Mouse (Mus musculus): ENCODE measurements around the gene Ano6. TPM values are rescaled to one million over a fixed set of nuclear protein-coding genes. Genes with fewer than 3 reads are reported as not detected.

Ano6 gene
- polyA plus RNA-seq, 1 experiment, result 38.7 TPM

DNA sequence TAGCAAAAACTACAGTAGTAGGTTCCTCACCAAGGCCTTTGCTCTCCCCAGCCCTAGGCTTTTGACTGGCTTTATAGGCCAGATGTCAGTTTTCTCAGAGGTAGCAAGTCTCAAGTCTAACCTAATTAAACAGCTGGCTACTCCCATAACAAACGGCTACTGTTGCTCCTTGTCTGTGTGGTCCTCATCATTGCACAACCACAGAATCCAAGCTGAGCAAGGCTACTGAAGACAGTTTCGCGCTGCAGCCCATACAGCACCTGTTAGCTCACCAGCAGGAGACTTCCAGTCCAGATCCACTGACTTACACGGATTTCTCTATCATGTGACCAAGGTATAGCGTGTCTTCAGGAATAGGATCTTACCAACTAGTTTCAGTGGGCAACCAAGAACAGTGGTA, 55.5 kb downstream of the Ano6 start:
- 60% methylated on average over 5 of the region's 5 CpGs for WGBS
- no peak for DNase-seq (ENCODE audit: low read depth, low spot score)

DNA sequence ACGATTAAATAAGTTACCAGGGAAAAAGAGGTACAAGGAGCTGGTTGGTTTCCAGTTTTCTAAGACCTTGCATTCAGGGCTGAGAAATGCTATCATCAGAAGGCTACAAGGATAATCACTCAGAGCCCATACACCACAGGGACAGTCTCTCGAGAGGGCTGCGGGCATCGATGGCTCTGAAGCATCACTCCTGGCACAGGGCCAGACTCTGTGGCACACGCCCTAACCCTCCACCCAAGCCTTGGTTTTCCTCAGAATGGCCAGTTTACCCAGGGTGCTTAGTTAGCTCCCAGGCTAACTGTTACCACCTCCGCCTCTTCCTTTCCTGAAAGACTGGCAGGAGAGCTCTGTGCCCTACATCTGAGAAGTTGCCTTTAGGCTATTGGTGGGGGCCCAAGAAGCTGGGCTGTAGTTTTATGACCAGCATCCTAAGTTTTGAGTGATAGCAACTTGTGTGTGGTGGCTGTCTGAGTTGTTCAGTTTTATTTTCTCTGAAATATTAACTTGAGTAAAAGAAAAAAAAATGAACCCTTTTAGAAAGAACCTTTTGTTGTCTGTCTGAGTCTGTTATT, 57.9 kb downstream of the Ano6 start:
- no peak for DNase-seq (ENCODE audit: low read depth, low spot score)
- 18% methylated on average over 6 of the region's 6 CpGs for WGBS

DNA sequence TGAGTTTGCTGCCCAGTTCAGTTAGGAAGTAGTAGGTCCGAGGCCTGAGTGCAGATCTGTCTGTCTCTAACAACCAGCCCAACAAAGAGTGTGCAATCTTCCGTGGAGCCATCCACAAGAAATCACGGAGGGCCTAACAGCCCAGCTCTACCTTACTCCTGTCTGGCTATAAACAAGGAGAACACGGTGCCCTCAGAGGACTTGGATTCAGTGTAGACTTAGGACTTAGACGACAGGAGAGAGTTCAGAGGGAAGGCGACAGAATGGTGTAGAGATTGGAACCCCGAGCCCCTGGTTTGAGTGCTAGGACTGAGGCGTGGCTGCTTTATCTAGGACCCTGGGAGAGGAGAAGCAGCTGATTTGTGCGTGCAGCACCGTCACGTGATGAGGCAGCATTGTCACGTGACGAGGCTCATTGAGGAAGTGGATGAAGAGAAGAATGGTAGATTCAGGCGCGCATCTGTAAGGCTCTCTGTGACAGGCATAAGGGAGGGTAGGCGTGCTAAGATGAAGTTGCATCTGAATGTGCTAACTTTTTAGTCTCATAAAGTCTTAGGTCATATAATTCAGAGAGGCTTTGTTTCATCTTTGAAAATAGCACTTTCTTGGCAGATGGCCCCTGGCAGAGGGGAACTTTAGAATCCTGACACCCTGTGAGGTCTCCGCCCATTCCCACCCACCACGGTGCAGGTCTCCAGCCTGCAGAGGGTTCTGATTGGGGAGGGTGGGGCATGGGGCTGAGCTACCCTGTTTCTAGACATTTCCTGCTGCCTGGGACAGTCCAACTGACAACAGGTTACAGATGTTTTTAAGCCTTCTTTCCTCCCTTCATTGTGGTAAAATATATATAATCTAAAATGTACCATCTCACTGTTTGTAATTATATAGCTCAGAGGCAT, 59.1 kb downstream of the Ano6 start:
- DNase-seq (ENCODE audit: low read depth, low spot score), result no peak

DNA sequence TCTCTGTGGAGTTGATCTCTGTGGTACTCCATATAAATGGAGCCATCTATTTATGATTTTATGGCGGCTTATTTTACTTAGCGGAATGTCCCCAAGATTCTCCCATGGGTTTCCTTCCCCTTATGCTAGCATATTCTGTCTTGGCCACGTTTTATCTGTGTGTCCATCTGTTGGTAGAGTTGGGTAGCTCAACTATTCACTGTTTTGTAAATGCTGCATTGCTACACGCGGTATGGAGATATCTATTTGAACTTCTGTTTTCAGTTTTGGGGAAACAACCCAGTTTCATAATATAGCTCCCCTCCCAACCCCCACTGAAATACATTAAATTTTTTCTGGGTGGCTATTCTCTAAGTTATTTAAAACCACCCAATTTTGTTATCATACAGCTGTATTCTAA, 59.9 kb downstream of the Ano6 start:
- 68% methylated on average over 5 of the region's 5 CpGs for whole genome bisulfite sequencing
- no peak for DNase-seq (ENCODE audit: low read depth, low spot score)

More for the DNA sequence above, 59.1 kb downstream of the Ano6 start:
- WGBS, result 28% methylated on average over 18 of the region's 18 CpGs

DNA sequence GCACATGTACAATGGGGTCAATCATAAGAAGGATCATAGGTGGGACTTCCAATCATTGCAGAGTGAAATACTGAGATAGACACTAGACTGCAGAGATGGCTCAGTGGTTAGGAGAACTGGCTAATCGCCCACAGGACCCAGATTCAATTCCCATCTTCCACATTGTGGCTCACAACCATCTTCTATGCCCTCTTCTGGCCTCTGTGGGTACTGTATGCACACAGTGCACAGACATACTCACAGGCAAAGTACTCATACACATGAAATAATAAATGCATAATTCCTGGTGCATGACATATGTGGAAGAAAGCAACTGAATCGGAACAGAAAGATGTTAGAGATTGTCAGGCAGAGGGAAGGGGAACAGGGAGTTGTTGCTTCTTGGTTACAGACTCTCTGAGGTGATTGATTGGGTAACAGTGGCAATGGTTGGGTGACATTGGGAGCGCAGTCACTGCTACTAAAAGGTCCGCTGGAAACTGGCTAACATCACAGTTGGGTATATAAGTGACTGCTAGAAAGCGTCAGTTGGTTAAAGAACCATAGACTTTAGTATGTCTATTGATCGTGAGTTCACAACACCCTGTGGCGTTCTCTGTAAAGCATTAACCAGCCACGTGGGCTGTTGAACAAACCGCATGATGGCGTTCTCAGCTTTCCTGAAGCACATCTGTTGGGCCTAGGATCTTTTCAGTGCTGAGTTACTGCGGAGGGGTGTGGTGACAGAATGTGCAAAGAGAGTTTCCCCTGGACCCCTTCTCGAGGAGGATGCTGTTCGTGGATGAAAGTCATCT, 64.6 kb downstream of the Ano6 start:
- 73% methylated on average over 13 of the region's 13 CpGs for WGBS
- DNase-seq (ENCODE audit: low read depth, low spot score), result no peak

DNA sequence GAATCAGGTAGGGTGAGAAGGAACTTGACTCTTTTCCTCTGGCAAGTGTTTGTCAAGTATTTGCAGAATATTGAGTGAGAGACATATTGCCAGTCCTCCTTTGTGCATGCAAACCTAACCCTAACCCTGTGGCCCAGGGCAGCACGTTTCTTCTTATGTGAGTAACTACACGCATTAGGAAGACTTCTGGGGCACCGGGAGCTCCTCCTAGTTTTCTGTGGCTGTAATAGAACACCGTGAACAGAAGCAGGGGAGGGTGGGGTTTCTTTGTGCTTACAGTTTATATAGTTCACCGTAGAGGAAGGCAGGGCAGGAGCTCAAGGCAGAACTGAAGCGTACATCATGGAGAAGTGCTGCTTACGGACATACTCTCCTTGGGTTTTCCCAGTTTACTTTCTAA, 65.3 kb downstream of the Ano6 start:
- WGBS, result 36% methylated on average over 7 of the region's 7 CpGs
- DNase-seq (ENCODE audit: low read depth, low spot score), result no peak

DNA sequence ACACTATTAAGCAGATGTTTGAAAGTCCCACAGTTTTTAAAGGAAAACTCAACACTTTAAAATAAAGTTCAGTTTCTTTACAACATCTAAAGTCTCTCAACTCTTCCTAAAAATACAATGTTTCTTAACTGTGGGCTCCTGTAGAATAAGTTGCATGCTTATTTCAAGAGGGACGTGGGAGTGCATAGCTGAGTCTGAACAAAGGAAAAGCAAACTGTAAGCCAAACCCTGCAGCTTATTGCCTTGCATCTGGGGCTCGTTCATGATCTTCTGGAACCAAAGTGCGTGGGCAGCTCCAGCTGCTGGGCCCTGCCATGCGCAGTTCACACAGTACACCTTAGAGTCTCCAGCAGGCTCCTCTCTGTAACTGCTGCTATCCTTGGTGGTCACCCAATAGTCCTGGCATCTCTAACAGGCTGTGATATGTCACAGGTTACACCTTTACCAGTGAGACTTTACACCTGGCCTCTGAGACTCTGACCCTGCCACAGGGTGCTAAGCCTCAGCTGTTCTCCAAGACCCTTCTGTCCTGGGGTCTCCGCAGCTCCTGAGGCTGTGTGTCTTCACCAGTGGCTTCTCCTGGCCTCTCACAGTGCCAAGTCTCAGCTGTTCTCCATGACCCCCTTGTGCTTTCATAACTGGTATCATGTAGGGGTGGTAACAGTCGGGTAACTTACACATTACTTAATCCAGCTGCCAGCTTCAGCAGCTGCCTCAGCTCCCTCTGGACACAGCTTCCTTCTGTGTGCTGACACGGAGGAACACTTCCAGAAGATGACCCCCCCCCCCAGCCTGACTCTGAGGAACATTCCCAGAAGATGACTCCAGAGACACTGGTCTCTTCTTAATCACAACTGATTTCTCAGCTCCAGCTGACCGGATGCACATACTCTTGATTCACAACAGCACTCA, 66.3 kb downstream of the Ano6 start:
- no peak for DNase-seq (ENCODE audit: low read depth, low spot score)
- 72% methylated on average over 8 of the region's 8 CpGs for WGBS

DNA sequence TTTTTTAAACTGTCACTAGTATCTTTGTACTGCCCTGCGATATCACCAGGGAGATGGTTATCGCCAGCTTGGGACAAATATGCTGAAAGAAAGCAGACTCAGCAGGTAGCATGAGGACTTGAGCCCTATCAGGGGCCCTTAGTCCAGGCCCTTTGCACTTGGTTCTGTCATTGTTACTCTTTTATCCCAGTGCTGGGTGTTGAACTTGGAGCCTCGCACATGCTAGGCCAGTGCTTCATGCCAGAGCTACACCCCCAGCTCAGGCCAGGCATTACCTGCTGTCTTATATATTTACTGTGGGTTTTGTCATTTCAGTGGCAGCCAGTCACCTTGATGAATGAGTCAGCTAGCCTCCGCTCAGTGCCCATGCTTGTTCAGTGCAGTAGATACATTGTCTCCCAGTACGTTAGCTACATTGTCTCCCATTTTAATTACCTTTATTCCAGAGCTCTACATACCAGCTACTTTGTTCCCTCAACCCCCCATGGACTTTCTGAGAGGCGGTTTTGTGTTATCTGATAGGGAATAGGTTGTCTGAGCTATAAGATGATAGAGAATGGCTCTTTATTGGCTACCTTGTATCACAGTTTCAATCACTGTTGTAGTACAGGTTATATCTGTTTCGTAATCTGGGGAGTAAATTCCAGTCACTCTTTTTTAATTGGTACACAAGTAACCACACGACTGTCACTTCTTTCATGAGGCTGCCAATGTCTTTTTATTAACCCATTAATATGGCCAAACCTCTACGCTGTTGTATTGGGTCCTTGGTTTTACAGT, 68.4 kb downstream of the Ano6 start:
- no peak for DNase-seq (ENCODE audit: low read depth, low spot score)

DNA sequence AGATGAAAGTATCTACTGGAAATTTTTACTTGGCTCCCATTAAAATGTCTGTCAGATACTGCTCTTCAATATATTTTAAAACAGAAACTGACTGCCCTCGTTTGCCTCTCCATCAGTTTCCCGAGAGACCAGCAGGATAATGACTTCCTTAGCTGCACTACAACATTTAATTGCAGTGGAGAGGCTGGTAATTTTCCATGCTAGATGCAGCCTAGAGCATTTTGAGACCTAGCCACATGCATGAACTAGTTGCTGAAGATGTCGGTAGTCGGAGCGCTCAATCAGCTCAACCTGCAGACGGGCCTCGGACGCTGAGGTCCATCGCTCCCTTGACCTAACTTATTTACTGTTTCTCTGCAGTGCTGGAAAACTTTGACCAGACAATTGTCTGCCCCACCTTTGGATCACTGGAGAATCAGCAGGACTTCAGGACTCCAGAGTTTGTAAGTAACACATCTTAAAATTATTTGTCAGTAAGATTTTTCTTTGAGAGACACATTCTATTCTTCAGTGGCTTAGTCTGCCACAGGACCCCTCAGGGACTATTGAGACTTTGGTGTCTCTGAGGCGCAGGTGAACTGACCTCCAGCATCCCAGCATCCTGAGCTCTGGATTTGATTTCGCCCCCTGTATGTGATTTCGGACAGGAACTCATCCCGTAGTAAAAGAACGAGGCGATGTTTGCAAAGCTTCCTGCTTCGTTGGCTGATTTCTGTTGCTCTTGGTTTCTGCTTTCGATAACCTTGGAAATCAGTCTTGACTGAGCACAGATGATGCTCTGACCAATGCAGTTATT, 73.4 kb downstream of the Ano6 start:
- 86% methylated on average over 17 of the region's 17 CpGs for WGBS
- DNase-seq (ENCODE audit: low read depth, low spot score), result no peak

More for the DNA sequence above, 68.4 kb downstream of the Ano6 start:
- 62% methylated on average over 9 of the region's 9 CpGs for WGBS

DNA sequence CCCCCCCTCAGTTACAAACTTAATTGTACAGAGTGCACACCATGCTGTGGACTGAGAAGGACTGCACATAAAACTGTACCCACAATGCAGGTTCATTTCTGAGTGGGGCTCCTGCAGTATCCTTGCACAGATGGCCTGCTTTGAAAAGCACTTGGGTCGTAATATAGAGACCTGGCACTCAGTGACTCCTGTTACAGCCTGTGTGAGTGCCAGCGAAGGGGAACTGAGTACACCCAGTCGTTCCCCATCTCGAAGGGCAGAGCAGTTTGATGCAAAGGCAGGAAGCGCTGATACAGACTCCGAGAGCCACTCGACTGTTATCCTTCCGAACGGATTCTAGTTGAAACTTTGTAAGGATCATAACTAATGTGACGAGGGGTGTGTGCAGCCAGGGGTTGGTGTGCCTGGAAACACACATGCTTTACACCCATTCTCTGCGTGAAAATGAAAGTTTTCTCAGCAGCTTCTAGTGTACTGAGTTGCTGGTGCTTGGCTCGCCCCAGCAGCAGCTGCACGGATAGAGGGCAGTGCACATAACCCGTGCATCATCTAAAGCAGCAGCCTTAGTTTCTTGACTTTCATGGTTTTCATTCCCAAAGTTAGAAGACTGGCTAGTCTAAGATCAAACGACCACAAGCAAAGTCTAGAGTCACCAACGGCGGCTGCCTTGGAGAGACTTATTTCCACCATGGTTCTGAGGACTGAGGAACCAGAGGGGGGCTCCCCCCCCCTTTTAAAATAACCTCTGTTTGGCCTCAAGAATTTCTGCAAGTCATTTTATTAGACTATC, 74.9 kb downstream of the Ano6 start:
- 84% methylated on average over 17 of the region's 17 CpGs for WGBS
- DNase-seq (ENCODE audit: low read depth, low spot score), result no peak

DNA sequence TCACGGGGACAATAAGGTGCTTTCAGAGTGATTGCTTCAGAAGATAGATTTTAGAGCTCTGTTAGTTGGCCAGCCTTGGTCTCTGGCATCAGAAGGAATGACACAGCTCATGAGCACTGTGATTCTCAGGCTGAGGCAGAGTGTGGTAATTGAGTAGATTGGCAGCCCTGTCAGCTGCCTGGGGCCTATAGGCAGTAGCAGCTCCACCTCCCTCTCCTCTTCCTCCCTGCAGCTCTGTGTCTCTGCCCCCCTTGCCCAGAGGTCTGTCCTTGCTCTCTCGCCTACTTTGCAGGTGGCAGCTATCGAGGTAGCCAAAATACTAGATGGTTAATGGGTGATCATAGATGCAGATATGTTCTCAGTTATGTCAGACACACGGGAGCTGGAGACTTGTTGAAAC, 77.5 kb downstream of the Ano6 start:
- 88% methylated on average over 4 of the region's 4 CpGs for WGBS
- DNase-seq (ENCODE audit: low read depth, low spot score), result no peak

DNA sequence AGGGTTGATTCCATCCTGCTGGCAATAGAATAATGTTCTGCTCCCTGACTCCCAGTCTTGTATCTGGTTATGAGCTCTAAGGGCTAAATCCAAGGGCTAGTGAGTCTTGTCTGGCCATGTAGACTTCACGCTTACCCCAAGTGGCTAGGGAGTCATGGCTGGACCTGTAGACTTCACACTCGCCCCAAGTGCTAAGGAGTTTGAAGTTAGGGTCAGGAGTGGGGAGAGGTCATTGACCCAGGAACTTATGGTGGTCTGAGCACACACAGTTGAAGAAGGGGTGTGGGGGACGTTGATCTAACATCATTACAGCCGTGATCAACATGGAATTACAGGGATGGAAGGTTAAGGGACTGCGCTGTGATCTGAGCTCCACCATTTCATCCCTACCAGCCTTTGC, 79.0 kb downstream of the Ano6 start:
- DNase-seq (ENCODE audit: low read depth, low spot score), result no peak
- 90% methylated on average over 5 of the region's 5 CpGs for WGBS

DNA sequence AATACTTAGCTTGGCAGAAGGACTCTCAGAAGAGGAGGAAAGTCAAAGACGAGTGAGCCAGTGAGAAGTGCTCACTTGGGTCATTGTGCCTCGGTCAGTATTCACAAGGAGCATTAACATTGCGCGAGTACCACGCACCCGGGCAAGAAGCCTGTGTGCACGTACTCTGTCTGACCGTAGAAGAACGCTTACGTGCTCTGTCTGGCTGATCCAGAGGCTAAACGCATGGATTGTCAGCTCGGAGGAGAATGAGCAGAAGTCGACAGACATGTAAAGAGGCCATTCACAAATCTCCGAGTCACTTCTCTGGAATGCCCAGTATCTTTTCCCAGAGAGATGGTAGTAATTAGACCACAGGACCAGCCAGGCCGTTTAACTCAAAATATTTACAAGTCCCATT, 81.0 kb downstream of the Ano6 start:
- 80% methylated on average over 15 of the region's 15 CpGs for WGBS

DNA sequence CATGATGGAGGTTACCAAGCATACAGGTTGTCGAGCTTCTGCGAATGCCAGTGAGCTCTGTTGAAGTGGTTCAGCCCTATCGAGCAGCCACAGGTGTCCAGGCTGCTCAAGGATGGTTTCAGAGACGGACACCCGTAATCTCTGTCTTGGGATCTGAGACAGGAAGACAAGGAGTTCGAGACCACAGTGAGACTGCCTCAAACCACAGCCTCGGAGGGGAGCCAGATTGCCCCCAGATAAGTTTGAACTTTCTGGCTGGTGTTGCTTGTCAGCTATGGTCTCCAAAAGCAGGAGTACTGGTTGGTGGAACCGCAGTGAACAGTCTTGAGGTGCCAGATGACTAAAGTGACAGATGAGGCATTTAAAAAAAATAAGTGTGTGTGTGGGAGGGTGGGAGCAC, 81.8 kb downstream of the Ano6 start:
- 90% methylated on average over 8 of the region's 8 CpGs for WGBS
- no peak for DNase-seq (ENCODE audit: low read depth, low spot score)

More for the DNA sequence above, 81.0 kb downstream of the Ano6 start:
- DNase-seq (ENCODE audit: low read depth, low spot score), result no peak

DNA sequence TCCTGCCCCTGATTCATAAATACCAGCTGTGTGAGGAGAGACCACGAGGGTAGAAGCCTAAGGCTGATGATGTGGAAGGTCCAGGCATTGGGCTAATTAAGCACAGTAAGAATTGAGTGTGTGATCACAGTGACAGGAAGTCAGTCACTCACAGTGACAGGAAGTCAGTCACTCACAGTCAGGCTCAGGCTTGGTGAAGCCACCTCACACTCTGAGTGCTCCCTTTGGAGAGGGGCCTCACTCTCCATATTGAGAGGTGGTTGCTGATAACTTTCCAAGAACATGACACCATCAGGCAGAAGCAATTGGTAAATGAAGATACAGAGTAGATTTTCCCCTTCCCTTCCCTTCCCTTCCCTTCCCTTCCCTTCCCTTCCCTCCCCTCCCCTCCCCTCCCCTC, 82.6 kb downstream of the Ano6 start:
- WGBS, result 78% methylated on average over 1 of the region's 1 CpGs
- DNase-seq (ENCODE audit: low read depth, low spot score), result no peak

DNA sequence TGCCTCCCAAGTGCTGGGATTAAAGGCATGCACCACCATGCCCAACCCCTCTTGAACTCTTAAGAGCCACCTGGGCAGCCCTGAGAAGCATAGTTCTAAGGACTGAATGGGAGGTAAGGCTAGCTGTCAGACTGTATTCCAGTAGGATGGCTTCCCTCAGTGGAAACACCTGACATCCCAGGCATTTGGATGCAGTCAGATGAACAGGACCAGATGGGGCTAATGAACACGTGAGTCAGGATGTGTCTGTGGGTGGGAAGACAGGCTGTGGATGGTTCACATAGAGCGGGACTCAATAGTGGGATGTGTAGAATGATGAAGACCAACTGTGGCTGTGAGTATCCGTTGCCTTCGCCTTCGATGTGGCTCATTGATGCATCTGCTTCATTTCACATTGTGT, 83.6 kb downstream of the Ano6 start:
- no peak for DNase-seq (ENCODE audit: low read depth, low spot score)
- WGBS, result 91% methylated on average over 5 of the region's 5 CpGs

DNA sequence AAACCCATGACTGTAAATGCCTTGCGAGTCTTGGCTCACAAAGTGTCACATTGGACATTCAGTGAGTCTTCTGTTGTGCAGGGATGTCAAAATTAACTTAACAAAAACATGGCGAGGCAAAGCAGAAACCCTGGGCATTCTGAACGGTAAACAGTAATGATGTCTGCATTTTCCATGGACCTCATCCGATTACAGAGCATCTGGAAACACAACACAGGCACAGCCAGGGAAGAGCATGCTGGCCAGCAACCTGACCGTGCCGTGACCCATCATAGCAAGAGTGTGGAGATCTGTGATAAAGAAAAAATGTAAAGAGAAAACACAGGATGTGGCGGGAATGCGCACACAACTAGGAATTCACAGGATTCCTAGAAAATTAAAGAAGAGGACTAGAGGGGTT, 84.1 kb downstream of the Ano6 start:
- 81% methylated on average over 8 of the region's 8 CpGs for WGBS

More for the DNA sequence above, 84.1 kb downstream of the Ano6 start:
- no peak for DNase-seq (ENCODE audit: low read depth, low spot score)

All from large intestine, adult 2 months (tissue).